Mouse (Mus musculus): ENCODE data around the gene Ide.
"Not testable (repeated sequence)": the region's sequence is repeated elsewhere in the genome, so short reads cannot be mapped to it uniquely, and the experiment has no call there.

GRCm38 (mm10) chr19:37232598-37232997 lies 105.1 kb downstream of the Ide start:
- not testable (repeated sequence) for TF ChIP-seq CTCF (IDR thresholded peaks at IDR 0.05; ENCODE audit: low read depth)
- TF ChIP-seq EP300 (IDR thresholded peaks at IDR 0.05; ENCODE audit: low read depth): peak; percentile 98

All from liver, postnatal 0 days (tissue).